Mouse (Mus musculus) embryo, embryonic 10 days (tissue): ENCODE results near the gene Zmiz2.
"Not testable (repeated sequence)": the region's sequence is repeated elsewhere in the genome, so short reads cannot be mapped to it uniquely, and the experiment has no call there.

Experiments
- DNase-seq: peaks from one replicate; pipeline ENCODE4 v3.0.0-alpha.2; 2015; ENCODE audit warnings: low spot score

Zmiz2 gene

GRCm38 (mm10) chr11:6398141-6398540 lies 9.3 kb downstream of the Zmiz2 start:
- no peak for DNase-seq

- DNase-seq: peak; percentile 71
Measured at GRCm38 (mm10) chr11:6402515-6403510, 13.9 kb downstream of the Zmiz2 start.

- DNase-seq: no peak
Measured at GRCm38 (mm10) chr11:6403830-6404405, 15.0 kb downstream of the Zmiz2 start.

- no peak for DNase-seq
Measured at GRCm38 (mm10) chr11:6404699-6405566, 16.1 kb downstream of the Zmiz2 start.

- no peak for DNase-seq
Measured at GRCm38 (mm10) chr11:6405591-6406081, 16.8 kb downstream of the Zmiz2 start.

GRCm38 (mm10) chr11:6406251-6407161 lies 17.6 kb downstream of the Zmiz2 start:
- peak; percentile 70 for DNase-seq

- DNase-seq: no peak
Measured at GRCm38 (mm10) chr11:6407162-6407621, 18.3 kb downstream of the Zmiz2 start.

- no peak for DNase-seq
Measured at GRCm38 (mm10) chr11:6410050-6410602, 21.3 kb downstream of the Zmiz2 start.

GRCm38 (mm10) chr11:6410755-6411154 lies 21.9 kb downstream of the Zmiz2 start:
- not testable (repeated sequence) for DNase-seq

- DNase-seq: peak; percentile 81
Measured at GRCm38 (mm10) chr11:6411684-6412083, 22.8 kb downstream of the Zmiz2 start.

- DNase-seq: no peak
Measured at GRCm38 (mm10) chr11:6413264-6413663, 24.4 kb downstream of the Zmiz2 start.

GRCm38 (mm10) chr11:6414751-6415550 lies 26.1 kb downstream of the Zmiz2 start, which contains the start of gene Ppia:
Ppia (plus strand) TSS chr11:6415443.
- DNase-seq: peak; percentile 43

GRCm38 (mm10) chr11:6415551-6416404 lies 26.9 kb downstream of the Zmiz2 start:
- DNase-seq: peak; percentile 93

- DNase-seq: peak; percentile 82
Measured at GRCm38 (mm10) chr11:6416405-6417034, 27.6 kb downstream of the Zmiz2 start.

GRCm38 (mm10) chr11:6417069-6417468 lies 28.2 kb downstream of the Zmiz2 start:
- DNase-seq: no peak

GRCm38 (mm10) chr11:6417490-6417889 lies 28.6 kb downstream of the Zmiz2 start:
- DNase-seq: no peak

- DNase-seq: no peak
Measured at GRCm38 (mm10) chr11:6418751-6419150, 29.9 kb downstream of the Zmiz2 start.

- DNase-seq: not testable (repeated sequence)
Measured at GRCm38 (mm10) chr11:6419156-6419555, 30.3 kb downstream of the Zmiz2 start.
